Mouse (Mus musculus): ENCODE results near the gene Zbtb7a. TPM values are rescaled to one million over a fixed set of nuclear protein-coding genes. Genes with fewer than 3 reads are reported as not detected.

Zbtb7a gene
- 102 to 107 TPM (median 105 TPM) in 4 replicates for total RNA-seq (2023)

DNA sequence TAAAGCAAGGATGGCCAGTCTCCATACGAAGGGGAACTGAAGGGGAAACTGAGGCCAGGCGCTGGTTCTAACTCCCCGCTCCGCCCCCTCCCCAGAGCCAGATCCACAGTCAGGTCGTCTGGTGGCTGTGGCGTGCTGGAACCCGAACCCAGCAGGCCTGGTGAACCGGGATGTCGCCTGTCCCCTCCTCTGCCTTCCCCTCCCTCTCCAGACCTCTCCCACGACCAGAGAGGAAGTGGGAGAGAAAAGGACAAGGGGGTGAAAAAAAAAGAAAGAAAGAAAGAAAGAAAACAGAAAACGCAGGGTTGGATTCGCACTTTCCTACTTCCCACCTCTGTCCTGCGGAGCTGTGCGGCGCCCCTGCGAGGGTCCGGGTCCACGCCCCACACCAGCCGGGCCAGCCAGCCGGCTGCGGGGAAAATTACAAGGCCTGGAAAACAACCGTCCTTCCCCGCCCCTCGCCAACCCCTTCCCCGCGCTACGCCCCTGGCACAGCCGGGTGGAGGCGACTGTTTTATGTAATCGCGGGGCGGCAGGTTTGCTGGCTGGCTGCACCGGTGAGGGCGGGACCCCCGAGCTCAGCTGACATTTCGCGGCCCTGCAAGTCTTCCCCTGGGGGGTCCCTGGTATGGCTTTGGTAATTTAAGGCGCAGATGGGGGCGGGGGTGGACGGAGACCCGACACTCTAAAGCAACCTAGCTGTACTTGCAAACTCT is at the start of gene Zbtb7a:
Zbtb7a (plus strand) TSS at position 255 of the 716 bp plus-strand sequence.

DNA sequence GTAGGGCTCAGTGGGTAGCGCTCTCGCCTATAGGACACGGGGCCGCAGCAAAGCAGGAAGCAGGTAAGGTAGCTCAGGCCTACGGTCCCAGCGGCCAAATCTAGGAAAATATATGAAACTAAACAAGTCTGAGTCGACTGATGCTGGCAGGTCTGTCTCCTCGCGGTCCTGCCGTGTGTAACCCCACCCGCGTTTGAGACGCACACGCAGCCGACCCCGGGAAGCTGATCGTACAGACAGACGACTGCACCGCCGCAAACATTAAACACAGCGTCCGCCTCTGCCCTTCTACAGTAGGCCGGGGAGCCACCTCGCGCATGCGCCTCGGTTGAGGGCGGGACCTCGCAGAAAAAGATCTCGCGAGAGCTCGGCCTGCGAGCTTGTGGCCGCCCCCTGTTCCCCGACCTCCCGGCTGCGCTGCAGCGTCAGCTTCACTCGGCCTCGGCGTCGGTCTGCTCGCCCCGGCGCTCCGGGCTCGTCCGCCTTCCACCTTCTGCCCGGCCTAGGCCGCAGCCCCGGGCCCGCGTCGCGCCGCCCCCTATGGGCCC is 29.4 kb upstream of the Zbtb7a start, which contains the start of gene Map2k2:
Map2k2 (plus strand) TSS at position 351 of the 548 bp plus-strand sequence.

DNA sequence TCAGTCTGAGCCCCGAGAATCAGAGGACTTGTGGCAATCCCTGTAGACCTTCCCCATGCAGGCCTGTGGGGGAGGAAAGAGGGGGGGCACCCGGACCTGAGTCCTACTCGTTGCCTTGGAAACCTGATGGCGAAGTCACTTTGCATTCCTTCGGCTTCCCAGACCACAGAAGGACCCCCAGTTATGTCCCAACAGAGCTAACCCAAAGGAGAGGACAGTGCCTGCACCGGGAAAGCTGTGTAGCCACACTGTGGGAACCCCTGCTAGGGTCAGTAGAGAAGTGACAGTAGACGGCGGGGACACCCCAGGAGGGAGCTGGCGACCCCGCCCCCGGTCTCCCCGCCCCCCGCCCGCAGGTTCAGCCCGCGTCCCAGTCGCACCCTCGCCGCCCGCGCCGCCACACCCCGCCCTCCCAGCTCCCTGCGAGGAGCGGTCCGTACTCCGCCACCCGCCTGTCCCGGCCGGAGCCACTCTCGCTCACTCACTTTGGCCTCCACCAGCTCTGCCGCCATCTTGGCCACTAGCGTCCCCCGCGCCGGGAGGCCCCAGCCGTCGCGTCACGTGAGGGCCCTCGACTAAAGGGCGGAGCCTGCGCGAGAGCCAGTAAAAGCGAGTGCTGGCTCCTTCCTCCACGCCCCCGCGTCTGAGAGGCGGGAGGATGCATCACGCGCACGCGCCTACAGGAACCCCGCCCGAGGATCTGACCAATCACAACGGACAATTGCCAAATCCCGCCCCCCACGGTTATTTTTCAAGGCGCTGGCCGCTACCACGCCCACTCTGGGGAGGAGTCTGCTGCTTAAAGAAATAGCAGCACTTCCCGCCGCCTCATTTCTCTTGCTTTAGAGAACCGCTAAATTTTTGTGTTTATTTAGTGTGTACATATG is 32.4 kb downstream of the Zbtb7a start, which contains the start of gene Pias4:
Pias4 (minus strand) TSS at position 724 of the 887 bp plus-strand sequence.

DNA sequence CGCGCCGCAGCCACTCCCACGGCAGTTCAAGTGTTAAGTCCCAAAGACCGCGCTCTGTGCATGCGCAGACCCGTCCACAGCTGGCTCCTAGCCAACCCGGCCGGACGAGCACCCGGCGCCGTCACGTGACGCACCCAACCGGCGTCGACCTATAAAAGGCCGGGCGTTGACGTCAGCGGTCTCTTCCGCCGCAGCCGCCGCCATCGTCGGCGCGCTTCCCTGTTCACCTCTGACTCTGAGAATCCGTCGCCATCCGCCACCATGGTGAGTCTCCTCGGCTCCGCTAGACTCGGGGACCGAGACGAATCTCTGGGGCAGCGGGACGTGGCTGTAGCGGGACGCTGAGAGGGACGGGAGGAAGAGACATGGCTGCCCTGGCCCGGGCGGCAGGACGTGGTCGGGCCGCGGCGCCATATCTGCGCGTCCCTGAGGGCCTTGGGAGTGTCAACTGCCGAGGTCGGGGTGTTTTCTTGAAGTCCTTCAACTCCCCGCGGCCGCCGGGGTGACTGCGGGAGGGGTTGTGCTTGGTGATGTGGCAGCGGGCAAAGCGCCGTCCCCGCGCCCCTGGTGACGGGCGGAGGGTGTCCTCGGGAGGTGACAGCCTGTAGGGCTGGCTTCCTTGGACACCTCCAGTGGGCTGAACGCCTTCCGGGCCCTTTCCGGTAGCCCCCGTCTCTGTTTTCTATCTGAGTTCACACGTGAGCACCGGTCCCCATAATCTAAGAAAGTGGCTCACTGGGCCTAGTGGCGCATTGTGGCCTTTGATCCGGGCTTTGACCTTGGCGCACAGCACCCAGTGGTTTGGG is 41.6 kb downstream of the Zbtb7a start, which contains the start of gene Eef2:
Eef2 (plus strand) TSS at position 166 of the 806 bp plus-strand sequence.

DNA sequence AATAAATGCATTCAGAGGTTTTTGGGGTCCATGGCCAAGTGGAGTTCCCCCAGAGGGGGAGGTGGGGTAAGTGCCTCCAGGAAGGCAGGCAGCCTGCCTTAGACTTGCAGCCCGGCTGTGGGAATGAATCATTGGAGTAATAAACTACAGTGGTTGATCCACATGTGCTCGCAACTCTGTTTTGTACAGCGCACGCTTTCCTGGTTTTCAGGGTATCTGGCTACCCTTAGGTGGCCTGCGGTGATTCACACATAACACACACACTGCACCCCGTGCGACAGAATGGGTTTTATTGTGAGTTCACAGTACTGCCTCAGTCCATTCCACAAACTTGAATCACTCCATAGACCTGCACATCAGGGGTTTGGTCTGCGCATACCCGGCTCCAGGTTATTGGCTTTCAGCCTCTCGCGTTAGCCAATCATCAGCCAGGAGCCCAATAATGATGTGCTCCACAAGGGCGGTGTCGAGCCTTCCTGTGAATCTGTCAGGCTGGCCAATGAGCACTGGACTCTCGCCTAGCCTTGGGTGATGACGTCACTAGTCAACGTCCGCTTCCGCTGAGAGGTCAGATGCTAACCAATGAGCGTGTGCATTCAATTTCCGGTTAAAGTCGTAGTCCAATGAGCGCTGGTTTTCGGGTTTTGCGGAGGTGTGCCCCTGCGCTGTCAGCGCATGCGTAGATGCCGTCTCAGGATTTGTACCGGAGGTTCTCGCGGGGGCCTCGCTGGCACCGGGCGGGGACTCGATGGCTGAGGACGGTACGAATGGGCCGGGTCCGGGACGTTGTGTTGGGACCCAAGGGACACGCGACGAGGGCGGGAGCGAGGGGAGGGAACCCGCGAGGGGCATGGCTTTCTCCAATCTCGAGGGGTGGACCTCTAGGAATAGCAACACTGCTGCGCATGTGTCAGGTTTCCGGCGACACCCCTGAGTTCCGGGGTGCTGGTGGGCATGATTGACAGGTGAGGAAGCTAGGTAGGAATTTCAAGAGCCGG is 47.6 kb downstream of the Zbtb7a start, which contains the start of gene Dapk3:
Dapk3 (plus strand) TSS at position 670 of the 998 bp plus-strand sequence.

DNA sequence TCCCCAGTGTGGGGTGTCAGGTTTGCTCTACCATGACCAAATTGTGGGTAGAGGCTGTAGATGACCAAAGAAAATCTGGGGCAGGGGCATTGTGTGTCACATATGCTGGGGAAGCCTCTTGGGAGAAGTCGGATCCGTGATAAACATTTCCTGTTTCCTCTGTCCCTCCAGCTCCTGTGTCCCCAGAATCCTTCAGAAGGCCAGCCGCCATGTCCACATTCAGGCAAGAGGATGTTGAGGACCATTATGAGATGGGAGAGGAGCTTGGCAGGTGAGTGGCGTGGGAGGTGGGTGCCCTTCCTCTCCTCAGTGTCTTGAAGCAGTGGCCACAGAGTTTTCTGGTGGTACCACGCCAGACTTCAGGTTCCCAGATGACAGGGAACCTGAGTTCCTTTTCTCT is 48.8 kb downstream of the Zbtb7a start, which contains the start of gene 4930442H23Rik:
4930442H23Rik (minus strand) TSS at position 45 of the 400 bp plus-strand sequence.

DNA sequence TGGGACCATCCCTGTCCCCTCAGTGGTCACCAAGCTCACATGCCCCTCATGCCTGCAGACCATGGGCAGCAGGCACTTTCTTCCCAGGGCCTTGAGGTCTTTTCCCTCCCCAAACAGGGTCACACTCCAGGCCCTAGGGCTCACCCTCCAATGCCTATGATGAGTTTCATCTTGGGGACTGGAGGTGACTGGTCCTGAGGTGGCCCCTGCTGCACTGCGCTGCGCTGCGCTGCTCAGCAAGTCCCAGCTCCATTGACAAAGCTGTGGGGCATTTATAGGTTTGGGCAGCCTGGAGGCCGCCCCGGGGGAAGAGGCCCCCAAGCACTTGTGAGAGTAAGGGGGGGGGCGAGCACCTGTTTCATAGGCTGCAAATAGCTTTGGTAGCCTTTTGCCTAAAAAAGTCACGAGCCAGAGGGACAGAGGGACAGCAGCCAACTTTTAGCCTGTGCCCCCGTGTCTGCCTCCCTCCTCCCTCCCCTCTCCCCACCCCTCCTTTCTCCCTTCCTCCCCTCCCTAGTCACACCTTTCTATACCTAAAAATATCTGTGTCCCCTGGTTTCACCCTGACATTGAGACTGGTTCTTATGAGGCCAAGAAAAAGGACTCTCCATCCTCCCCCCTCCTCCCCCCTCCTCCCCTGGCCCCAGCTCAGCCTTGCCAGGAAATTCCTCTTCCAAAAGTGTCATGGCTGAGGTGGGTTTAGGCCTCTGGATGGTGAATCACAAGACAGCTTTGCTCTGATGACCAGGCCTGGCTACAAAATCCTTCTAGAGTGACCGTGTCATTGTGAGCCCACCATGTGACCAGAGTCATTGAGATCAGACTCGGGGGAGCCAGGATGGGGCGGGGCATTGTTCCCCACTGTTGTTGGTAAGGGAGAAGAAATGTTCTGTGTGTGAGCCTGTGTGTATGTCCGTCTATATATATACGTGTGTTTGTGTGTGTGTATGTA is 67.1 kb downstream of the Zbtb7a start, which contains the start of gene Nmrk2:
Nmrk2 (minus strand) TSS at position 245 of the 952 bp plus-strand sequence.

Other genes starting within 250 kb of the Zbtb7a start
- gene Timm13, start 234.3 kb upstream of the Zbtb7a start, total RNA-seq (2023), result 57.5 to 75.0 TPM (median 69.9 TPM) in 4 replicates
- gene Lmnb2, start 217.0 kb upstream of the Zbtb7a start, total RNA-seq (2023), result 11.6 to 13.6 TPM (median 12.6 TPM) in 4 replicates
- 39.7 to 58.7 TPM (median 48.3 TPM) in 4 replicates for gene Gadd45b, start 205.1 kb upstream of the Zbtb7a start, total RNA-seq (2023)
- gene Gng7, start 120.3 kb upstream of the Zbtb7a start, total RNA-seq (2023), result 0.27 to 1.4 TPM (median 0.43 TPM) in 4 replicates
- gene Diras1, start 109.6 kb upstream of the Zbtb7a start, total RNA-seq (2023), result not detected in 4 replicates
- gene Slc39a3, start 97.8 kb upstream of the Zbtb7a start, total RNA-seq (2023), result 11.2 to 15.3 TPM (median 11.6 TPM) in 4 replicates
- gene Sgta, start 75.0 kb upstream of the Zbtb7a start, total RNA-seq (2023), result 61.8 to 68.8 TPM (median 65.7 TPM) in 4 replicates
- gene Thop1, start 65.2 kb upstream of the Zbtb7a start, total RNA-seq (2023), result 13.8 to 17.5 TPM (median 15.7 TPM) in 4 replicates
- gene Creb3l3, start 36.3 kb upstream of the Zbtb7a start, total RNA-seq (2023), result not detected in 4 replicates
- gene Map2k2, start 29.3 kb upstream of the Zbtb7a start, total RNA-seq (2023), result 140 to 154 TPM (median 146 TPM) in 4 replicates
- gene Pias4, start 32.7 kb downstream of the Zbtb7a start, total RNA-seq (2023), result 60.6 to 70.8 TPM (median 66.5 TPM) in 4 replicates
- gene Eef2, start 41.4 kb downstream of the Zbtb7a start, total RNA-seq (2023), result 1,970 to 2,090 TPM (median 2,027 TPM) in 4 replicates
- gene Dapk3, start 47.8 kb downstream of the Zbtb7a start, total RNA-seq (2023), result 79.2 to 84.3 TPM (median 81.9 TPM) in 4 replicates
- gene 4930442H23Rik, start 48.6 kb downstream of the Zbtb7a start, total RNA-seq (2023), result not detected in 4 replicates
- not detected in 4 replicates for gene Nmrk2, start 66.8 kb downstream of the Zbtb7a start, total RNA-seq (2023)
- gene Atcay, start 95.6 kb downstream of the Zbtb7a start, total RNA-seq (2023), result not detected in 4 replicates
- gene Zfr2, start 97.9 kb downstream of the Zbtb7a start, total RNA-seq (2023), result 4.3 to 6.4 TPM (median 4.6 TPM) in 4 replicates
- gene Matk, start 117.7 kb downstream of the Zbtb7a start, total RNA-seq (2023), result 25.9 to 37.1 TPM (median 29.9 TPM) in 4 replicates
- 120 to 145 TPM (median 129 TPM) in 4 replicates for gene Mrpl54, start 131.7 kb downstream of the Zbtb7a start, total RNA-seq (2023)
- 22.1 to 30.5 TPM (median 26.9 TPM) in 4 replicates for gene Apba3, start 131.7 kb downstream of the Zbtb7a start, total RNA-seq (2023)
- gene Tjp3, start 156.4 kb downstream of the Zbtb7a start, total RNA-seq (2023), result 11.7 to 14.1 TPM (median 12.2 TPM) in 4 replicates
- 147 to 164 TPM (median 158 TPM) in 4 replicates for gene Pip5k1c, start 157.7 kb downstream of the Zbtb7a start, total RNA-seq (2023)
- 45.5 to 50.8 TPM (median 48.1 TPM) in 4 replicates for gene Cactin, start 185.9 kb downstream of the Zbtb7a start, total RNA-seq (2023)
- gene Tbxa2r, start 193.5 kb downstream of the Zbtb7a start, total RNA-seq (2023), result 3.3 to 4.4 TPM (median 3.7 TPM) in 4 replicates
- gene Gipc3, start 208.0 kb downstream of the Zbtb7a start, total RNA-seq (2023), result 0.57 to 1.1 TPM (median 0.80 TPM) in 4 replicates
- gene Hmg20b, start 215.3 kb downstream of the Zbtb7a start, total RNA-seq (2023), result 71.5 to 76.8 TPM (median 75.7 TPM) in 4 replicates
- 8.7 to 13.6 TPM (median 9.9 TPM) in 4 replicates for gene Mfsd12, start 222.3 kb downstream of the Zbtb7a start, total RNA-seq (2023)
- 5.0 to 8.0 TPM (median 6.8 TPM) in 4 replicates for gene 4930404N11Rik, start 230.6 kb downstream of the Zbtb7a start, total RNA-seq (2023)
- gene Fzr1, start 243.3 kb downstream of the Zbtb7a start, total RNA-seq (2023), result 41.9 to 52.4 TPM (median 51.6 TPM) in 4 replicates
- gene Dohh, start 249.2 kb downstream of the Zbtb7a start, total RNA-seq (2023), result 37.0 to 49.1 TPM (median 44.0 TPM) in 4 replicates
- gene Gm48551, start 249.2 kb downstream of the Zbtb7a start, total RNA-seq (2023), result 1.4 to 3.0 TPM (median 2.2 TPM) in 4 replicates